Mouse (Mus musculus): ENCODE measurements around the gene Zbtb40.

Zbtb40 gene

GRCm38 (mm10) chr4:137048550-137049032 lies at the start of gene Zbtb40:
Zbtb40 (minus strand) TSS chr4:137048801.
- peak; percentile 98 for DNase-seq

DNA sequence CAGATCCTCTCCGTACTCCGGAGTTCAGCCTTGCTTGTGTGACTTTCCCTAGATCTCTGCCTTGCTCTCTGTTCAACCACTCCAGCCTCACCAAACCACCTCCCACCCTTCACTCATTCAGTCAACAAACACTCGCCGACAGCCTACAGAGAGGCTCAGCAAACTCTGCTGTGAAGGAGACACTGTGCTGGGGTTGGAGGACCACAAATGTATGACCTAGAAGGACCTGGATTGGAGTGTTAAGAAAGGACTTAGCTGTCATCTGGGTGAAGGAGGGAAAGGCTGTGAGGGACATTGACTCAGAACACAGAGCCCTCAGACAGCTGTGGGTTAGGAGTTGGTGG lies 49.4 kb upstream of the Zbtb40 start:
- DNase-seq: no peak

DNA sequence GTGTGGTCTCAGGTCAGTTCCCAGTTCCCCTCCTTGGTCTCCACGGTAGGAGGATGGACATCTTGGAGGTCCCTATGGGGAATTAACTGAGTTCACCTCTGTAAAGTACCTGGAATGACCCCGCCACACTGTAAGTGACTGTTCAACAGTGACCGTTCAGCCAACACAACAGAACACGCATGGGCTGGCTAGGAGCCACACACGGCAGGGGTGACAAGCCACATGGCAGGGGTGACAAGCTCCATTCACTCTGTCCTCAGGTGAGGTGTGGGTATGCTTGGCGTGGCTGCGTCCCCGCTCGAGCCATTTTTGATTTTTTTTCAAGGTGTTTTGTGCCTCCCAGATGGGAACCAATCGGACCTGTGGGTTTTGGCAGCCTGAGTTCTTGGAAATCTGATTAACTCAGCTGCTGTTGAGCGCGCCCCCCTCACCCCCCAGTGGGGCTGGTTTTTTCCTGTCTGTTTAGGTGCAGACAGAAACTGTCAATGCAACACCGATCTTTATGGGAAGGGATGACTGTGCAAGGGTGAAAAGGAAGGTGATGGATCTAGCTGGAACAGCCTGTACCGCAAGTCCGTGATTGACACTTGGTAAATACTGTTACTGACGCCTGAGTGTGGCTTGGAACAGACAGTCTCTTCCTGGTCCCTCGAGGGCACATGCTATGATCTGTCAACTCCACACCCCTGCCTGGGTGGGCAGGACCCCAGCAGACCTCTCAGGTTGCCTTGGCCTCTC lies 48.8 kb upstream of the Zbtb40 start:
- DNase-seq: no peak

DNA sequence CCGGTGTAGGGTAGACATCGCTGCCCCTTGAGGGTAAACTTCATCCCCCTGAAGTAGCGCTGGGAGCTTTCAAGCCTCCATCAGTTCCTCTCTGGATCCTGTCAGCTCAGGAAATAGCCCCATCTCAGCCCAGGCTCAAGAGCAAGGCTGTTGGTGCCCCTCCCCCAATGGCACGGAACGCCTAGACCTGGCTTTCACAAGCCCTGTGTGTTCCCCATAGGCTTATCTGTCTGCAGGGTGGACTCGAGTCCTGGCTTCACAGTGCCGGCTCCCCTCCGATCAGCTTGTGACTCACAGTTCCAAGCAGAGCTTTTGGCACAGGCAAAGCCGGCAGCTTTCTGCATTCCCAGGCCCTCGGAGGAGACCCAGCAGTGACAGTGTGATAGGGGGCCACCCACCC lies 47.8 kb upstream of the Zbtb40 start:
- no peak for DNase-seq

DNA sequence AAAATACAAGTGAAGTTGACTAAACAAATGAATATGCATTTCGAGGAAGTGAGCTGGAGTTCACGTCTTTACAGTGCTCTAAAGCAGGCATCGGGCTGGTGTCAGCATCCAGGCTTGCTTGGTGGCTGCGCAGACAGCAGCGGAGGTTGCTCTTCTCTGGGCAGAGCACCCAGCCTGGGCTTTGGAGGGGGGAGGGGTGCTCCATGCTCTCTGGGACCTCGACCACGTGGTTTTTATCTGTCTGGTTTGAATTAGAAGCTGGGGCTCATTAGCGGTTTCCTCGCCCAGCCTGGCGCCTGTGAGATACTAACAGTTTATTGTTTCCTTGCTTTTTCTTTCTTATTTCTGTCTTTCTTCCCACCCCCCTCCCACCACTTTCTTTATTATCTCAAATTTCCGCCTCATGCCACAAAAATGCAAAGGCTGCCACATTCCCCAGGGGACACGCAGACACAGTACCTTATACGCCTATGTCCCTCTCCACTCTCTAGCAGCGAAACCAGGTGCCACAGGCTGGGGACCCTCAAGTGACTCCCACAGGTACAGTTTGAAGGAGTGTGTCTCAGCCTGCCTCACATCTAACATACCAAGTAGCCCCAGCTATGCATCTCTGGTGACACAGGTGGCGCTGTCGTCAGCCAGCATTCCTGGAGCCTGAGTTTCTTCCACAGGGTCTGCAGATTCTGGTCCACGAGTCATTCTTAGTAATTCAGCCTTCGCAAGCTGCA lies 36.6 kb upstream of the Zbtb40 start:
- DNase-seq: peak; percentile 63

DNA sequence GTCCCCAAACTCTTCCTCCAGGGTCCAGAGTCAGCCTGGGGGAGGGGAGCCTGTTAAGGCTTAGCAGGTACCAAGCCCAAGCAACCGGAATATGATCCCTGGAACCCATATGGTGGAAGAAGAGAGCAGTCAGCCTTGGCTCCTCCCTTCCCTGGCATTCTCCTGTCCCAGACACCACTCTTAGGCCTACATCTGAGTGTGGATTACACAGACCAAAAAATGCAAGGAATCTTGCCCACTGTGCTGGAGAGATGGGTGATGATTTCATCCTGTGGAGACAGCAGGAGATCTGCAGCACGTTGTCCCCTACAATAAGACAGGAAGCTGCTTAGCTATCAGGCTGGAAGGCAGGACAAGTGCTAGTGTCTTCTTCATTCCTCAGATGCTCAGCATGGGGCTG lies 34.3 kb upstream of the Zbtb40 start:
- no peak for DNase-seq

DNA sequence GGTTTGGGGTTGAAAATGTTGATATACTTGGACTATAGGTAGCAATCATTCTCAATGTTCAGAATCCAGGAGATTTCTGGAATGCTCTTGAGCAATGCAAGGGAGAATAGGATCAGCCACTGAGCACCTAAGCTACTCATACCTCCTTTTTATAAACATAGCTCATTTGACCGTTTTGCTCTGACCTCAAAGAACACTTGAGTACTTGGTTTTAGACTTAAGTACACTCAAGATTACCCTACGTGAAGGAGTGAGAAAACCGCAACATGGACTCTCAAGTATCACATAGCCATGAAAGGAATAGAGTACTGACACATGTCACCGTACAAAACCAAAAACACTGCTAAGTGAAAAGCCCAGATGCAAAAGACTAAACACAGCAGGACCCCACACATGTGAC lies 32.8 kb upstream of the Zbtb40 start:
- no peak for DNase-seq

- DNase-seq: no peak
Measured at GRCm38 (mm10) chr4:137077216-137077615, 28.6 kb upstream of the Zbtb40 start.

DNA sequence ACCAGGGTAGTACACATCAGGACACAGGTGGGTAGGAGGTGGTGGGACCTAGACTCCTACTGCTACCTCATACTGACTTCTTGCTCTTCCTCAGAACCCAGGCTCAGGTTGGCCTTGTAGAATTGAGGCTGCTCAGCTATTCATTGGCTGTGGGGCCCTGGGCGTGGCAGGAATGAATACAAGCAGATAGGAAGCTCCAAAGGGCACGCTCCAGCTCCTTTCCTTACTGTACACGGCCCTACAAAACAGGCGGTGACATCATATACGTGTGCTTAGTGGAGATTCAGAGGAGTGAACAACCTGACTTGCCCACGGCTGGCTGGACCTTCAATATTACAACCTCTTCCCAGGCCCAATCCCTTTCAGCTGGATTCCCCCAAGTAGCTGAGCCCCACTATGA lies 22.6 kb upstream of the Zbtb40 start:
- no peak for DNase-seq

DNA sequence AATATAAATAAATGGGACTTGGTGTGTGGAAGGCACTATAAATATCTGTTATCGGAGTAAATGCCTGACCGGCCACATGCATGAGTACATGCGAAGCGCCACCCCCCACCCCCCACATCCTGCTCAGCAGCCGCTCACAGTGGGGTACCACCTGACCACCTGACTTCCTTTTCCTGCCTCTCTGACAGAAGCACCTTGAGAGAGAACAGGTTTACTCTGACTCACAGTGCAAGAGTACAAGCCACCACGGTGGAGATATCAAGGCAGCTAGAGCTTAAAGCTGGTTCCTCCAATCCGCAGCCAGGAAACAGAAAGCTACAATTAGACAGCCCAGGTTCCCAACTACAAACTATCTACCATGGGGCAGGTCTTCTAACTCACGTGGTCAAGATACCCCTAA lies 19.9 kb upstream of the Zbtb40 start:
- no peak for DNase-seq

DNA sequence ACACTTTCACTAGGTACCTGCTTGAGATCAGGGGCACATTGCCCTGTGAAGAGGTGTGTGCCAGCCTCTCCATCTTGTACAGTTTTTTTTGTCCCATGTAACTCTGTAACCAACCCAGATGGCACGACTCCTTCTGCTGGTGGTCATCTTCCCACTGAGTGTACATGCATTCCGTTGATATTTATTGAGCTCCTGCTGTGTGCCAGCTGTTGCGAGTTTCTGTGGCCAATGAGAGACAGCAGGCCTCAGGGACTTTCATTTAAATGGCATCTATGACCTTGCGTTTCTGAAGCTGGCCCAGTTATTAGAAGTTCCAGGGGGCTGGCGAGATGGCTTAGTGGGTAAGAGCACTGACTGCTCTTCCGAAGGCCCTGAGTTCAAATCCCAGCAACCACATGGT lies 17.2 kb upstream of the Zbtb40 start:
- no peak for DNase-seq

DNA sequence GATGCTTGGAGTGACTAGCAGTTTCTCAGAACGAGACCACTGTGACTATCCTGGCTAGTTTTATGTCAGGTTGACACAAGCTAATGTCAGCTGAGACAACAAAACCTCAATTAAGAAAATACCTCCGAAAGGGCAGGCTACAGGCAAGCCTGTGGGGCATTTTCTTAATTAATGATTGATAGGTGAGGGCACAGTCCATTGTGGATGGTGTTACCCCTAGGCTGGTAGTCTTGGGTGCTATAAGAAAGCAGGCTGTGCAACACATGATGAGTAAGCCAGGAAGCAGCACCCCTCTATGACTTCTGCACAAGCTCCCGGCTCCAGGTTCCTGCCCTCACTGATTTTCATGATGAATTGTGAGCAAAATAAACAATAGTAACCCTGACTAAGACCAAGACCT lies 6.3 kb upstream of the Zbtb40 start:
- no peak for DNase-seq

- DNase-seq: no peak
Measured at GRCm38 (mm10) chr4:137053810-137054209, 5.2 kb upstream of the Zbtb40 start.

DNA sequence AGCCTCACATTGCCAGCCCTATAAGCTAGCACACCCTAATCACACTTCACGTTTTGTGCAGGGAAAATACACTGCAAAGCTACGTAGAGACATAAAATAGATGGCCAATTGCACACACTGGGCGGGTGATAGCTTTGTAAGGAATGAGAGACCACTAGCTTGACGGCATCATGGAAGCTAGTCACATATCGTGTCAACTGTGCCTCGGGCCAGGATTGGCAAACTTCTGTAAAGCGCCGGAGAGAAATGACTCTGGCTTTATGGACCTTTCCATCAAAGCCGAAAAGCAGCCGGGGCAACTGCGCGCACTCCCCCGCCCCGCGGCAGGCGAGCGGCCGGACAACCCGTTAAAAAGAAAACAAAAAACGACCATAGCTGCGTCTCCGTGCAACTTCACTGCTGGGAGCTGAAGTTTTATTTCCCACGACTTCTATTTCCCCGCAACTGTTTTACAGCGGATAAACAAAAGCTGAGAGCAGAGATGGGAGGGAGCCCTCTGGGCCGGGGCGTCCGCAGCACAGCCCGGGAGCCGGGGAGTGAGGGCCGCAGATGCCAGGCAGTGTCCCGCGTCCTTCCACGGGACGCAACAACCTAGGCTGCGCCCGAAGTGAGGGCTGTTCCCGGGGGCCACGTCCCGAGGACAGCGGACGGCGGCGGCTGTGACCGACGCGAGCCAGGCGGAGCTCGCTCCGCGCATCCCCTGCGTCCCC lies 606 bp downstream of the Zbtb40 start:
- DNase-seq: peak; percentile 61

GRCm38 (mm10) chr4:137046110-137046509 lies 2.5 kb downstream of the Zbtb40 start:
- no peak for DNase-seq

DNA sequence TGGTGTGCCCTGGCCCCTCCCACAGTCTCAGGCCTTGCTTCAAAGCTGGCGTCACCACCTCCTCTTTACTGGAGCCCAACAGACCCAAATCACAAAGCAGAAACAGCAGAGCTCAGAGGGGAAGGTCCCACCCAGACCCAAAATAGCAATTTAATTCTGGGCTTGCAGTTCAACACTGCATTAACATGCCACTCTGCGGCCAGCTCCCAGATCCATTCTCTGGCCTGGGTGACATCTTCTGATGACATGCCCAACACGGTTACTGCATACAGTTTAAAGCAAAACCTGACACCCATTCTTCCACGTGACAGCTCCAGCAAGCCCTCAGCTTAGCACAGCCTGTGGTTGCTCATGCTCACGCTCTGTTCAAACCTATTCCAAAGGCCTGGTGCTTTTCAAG lies 4.1 kb downstream of the Zbtb40 start:
- no peak for DNase-seq

DNA sequence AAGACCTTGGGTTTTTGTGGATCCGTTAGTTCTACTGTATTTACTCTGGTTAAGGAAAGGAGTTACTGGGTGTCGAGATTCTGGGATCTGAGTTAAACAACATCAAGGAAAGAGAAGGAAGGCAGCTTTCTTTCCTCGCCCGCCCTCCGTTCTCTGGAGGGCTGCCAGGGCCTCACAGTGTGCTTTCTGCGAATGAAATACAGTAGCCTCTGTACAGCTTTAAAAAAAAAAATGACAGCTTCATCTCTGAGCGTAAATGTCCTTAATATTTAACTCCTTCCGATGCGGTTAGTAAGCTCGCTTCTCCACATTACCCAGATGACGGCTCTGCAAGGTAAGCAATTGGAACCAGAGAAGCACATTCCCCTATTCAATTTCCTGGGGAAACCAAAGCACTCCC lies 4.8 kb downstream of the Zbtb40 start:
- DNase-seq: no peak

GRCm38 (mm10) chr4:137042039-137042438 lies 6.6 kb downstream of the Zbtb40 start:
- no peak for DNase-seq

GRCm38 (mm10) chr4:137041161-137041621 lies 7.4 kb downstream of the Zbtb40 start:
- DNase-seq: no peak

- DNase-seq: no peak
Measured at GRCm38 (mm10) chr4:137039441-137039840, 9.2 kb downstream of the Zbtb40 start.

DNA sequence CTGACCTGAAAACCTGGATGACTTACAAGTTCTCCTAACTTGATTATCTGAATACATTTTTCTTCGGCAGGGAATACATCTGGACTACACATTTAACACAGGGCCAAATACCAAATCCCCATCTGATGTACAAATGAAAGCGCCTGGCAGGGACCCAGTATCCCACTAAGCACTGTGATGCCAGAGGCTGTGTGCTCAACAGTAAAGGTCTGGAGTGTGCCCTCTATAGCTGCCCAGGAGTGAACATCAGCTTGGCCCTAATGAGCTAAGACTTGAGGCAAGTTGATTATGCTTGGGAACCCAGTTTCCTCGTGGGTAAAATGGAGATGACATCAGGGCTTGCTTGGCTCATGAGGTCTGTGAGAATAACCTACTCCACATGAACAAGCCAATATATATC lies 10.1 kb downstream of the Zbtb40 start:
- DNase-seq: no peak

- DNase-seq: no peak
Measured at GRCm38 (mm10) chr4:137038096-137038495, 10.5 kb downstream of the Zbtb40 start.

DNA sequence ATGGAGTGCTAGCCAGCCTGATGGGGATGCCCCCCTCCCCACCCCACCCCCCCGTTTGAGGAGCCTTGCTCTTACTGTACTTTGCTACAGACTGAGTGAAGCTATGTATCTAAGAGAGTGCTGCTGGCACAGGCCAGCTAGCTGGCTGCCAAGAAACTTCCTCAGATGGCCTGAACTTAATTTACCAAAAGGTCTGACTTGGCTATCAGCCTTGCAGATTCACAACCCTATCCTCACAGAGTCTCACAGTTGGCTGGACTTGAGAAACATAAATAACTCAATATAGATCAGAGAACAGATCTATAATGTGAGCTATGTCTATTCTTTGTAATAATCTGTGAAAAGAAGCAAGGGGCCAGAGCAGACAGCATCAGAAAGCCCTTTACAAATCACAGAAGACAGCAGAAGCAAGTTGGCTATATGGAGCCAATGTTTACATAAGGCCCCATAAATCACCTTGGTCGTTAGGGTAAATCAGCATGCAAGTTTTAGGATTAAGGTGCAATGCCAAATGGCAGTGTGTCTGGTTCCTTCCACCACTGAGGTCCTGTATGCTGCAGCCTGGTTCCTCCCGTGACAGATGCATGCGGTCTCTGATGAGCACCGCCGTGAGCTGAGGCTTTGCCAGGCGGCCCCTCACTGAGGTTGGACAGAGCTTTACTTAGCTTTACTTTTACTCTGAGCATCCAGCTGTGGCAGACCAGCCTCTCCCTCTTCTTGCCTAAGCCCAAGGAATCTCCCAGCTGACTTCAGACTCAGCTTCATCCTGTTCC lies 15.3 kb downstream of the Zbtb40 start:
- no peak for DNase-seq

Data from embryo, embryonic 11 days (tissue).